In genomic region chrX:71125013-71125412, GRCm38 (mm10) we compare ENCODE assay signal across 26 mouse cellular contexts.
DNase-seq lines count a peak whose midpoint lies in the region; TF ChIP-seq lines count a peak whose summit lies in the region.
"Had no signal": no experiment of that assay in that cellular context is flagged by ENCODE, and none has a peak within 500 bp of the region (broad histone marks: within the 10 kb centered on the region; RNA-seq: fewer than 3 reads in every experiment).

No protein-coding gene starts in this region.

- peaks cover 20% of the 10 kb centered on the region for H3K4me1 ChIP-seq in cerebellum, adult 2 months (ENCODE audit: control insufficient read depth, insufficient read depth, low read length)
- H3K4me1 ChIP-seq: embryonic facial prominence, embryonic 10.5 days; embryonic facial prominence, embryonic 13.5 days; forebrain, embryonic 13.5 days had no signal

- TF ChIP-seq CTCF in cerebellum, adult 2 months (IDR thresholded peaks at IDR 0.05; ENCODE audit: borderline replicate concordance, insufficient read depth, low read depth, low read length): no peak

- peak; percentile 43 for DNase-seq in cerebellum, adult 11 months
- no peak for DNase-seq in cerebellum, adult 8-10 months
- DNase-seq in cerebellum, adult 2 months: peak; percentile 59 to 77
- peak; percentile 37 to 59 for DNase-seq in cerebellum, postnatal 10 days
- DNase-seq in cerebellum, postnatal 36 days: peak; percentile 48 to 53
- DNase-seq in kidney, adult 9 months: no peak
- no peak for DNase-seq in heart, postnatal 10 days
- no peak for DNase-seq in spleen, adult 12 weeks (ENCODE audit: low spot score)
- DNase-seq: adrenal gland, postnatal 10 days; adrenal gland, postnatal 36 days; B cell, adult 2 months; embryo, embryonic 11 days; gastrocnemius, postnatal 14 days; heart, adult 11 months; heart, postnatal 14 days; heart, postnatal 4 days; kidney, adult 18-20 months had no signal

- no peaks in the 10 kb centered on the region for H3K27me3 ChIP-seq in cerebellum, adult 2 months (ENCODE audit: control insufficient read depth, insufficient read depth, low read length)
- H3K27me3 ChIP-seq: CH12.LX; forebrain, embryonic 13.5 days; heart, embryonic 12.5 days; heart, embryonic 15.5 days had no signal

- H3K27ac ChIP-seq in cerebellum, adult 2 months (ENCODE audit: insufficient read depth, low read length): peak overlapping the region; percentile 58
- H3K27ac ChIP-seq: embryonic facial prominence, embryonic 10.5 days; embryonic facial prominence, embryonic 13.5 days; forebrain, embryonic 13.5 days; heart, embryonic 15.5 days; hindbrain, embryonic 14.5 days; hindbrain, postnatal 0 days had no signal

- intact Hi-C loops in heart, postnatal 10 days (cut with DNase I): no loop called here

- 10% methylated on average over 7 of the region's 7 CpGs for WGBS in cerebellum, adult 2 months

- no peak overlapping the region for H3K4me3 ChIP-seq in cerebellum, adult 2 months (replicated peaks; ENCODE audit: insufficient read depth, low read depth, low read length)
- H3K4me3 ChIP-seq: embryonic facial prominence, embryonic 10.5 days; embryonic facial prominence, embryonic 13.5 days; erythroblast, embryonic 14.5 days; forebrain, embryonic 13.5 days; heart, embryonic 12.5 days; heart, embryonic 15.5 days had no signal

- TF ChIP-seq POLR2A in cerebellum, adult 2 months (IDR thresholded peaks at IDR 0.05; ENCODE audit: borderline replicate concordance, insufficient read depth, low read length): no peak

Comparison
In these comparisons a context has a peak if more than half of its experiments do, and no peak if none do; other contexts are left out.
1. DNase-seq: peak in cerebellum, adult 11 months (single experiment), cerebellum, adult 2 months (2 of 2), cerebellum, postnatal 10 days (2 of 2) and cerebellum, postnatal 36 days (2 of 2); none in cerebellum, adult 8-10 months (single experiment), kidney, adult 9 months (single experiment), heart, postnatal 10 days (0 of 2) and spleen, adult 12 weeks (single experiment).